30 mouse cellular contexts compared by ENCODE assay signal in the genomic region with DNA sequence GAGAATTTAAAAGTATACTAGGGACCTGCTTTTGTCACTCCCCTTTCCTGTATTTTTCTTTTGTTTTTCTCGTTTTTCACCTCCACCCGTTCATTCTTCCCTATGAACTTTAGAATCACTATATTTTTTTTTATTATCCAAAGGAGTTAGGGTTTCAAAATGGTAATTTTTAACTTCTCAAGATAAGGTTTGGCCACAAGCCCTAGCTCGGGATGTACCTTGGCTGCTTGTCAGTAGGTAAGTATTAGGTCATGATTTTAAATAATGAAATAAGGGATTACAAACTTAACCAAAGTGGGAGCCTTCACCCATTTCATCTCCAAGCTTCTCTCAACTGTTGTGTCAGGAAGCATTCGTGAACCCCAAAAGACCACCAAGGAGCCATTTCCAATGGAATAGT. TPM values are rescaled to one million over a fixed set of nuclear protein-coding genes. Genes with fewer than 3 reads are reported as not detected.
"Had no signal": no experiment of that assay in that cellular context is flagged by ENCODE, and none has a peak within 500 bp of the region (broad histone marks: within the 10 kb centered on the region; RNA-seq: fewer than 3 reads in every experiment).

No protein-coding gene starts in this region.

- H3K27me3 ChIP-seq: embryonic facial prominence, embryonic 12.5 days; embryonic facial prominence, embryonic 13.5 days; embryonic facial prominence, embryonic 15.5 days; forebrain, embryonic 12.5 days; forebrain, embryonic 13.5 days; forebrain, embryonic 15.5 days had no signal

- H3K4me1 ChIP-seq: embryonic facial prominence, embryonic 10.5 days; embryonic facial prominence, embryonic 12.5 days; embryonic facial prominence, embryonic 13.5 days; embryonic facial prominence, embryonic 15.5 days; forebrain, embryonic 10.5 days; forebrain, embryonic 12.5 days; forebrain, embryonic 13.5 days; forebrain, embryonic 15.5 days had no signal

- H3K9ac ChIP-seq: embryonic facial prominence, embryonic 12.5 days; embryonic facial prominence, embryonic 13.5 days; embryonic facial prominence, embryonic 15.5 days; forebrain, embryonic 12.5 days; forebrain, embryonic 13.5 days; forebrain, embryonic 15.5 days; forebrain, postnatal 0 days had no signal

- H3K4me2 ChIP-seq: embryonic facial prominence, embryonic 12.5 days; embryonic facial prominence, embryonic 13.5 days; embryonic facial prominence, embryonic 15.5 days; forebrain, embryonic 12.5 days; forebrain, embryonic 13.5 days; forebrain, embryonic 15.5 days had no signal

- H3K27ac ChIP-seq: embryonic facial prominence, embryonic 10.5 days; embryonic facial prominence, embryonic 12.5 days; embryonic facial prominence, embryonic 13.5 days; embryonic facial prominence, embryonic 15.5 days; forebrain, embryonic 10.5 days; forebrain, embryonic 12.5 days; forebrain, embryonic 13.5 days; forebrain, embryonic 15.5 days; gastrocnemius, adult 2 months had no signal

- ATAC-seq: forebrain, embryonic 13.5 days; forebrain, embryonic 14.5 days; forebrain, embryonic 15.5 days; forebrain, embryonic 16.5 days; forebrain, postnatal 0 days had no signal

- H3K4me3 ChIP-seq: embryonic facial prominence, embryonic 10.5 days; embryonic facial prominence, embryonic 12.5 days; embryonic facial prominence, embryonic 13.5 days; embryonic facial prominence, embryonic 15.5 days; erythroblast, embryonic 14.5 days; forebrain, embryonic 10.5 days; forebrain, embryonic 12.5 days; forebrain, embryonic 13.5 days; forebrain, embryonic 15.5 days; gastrocnemius, adult 2 months had no signal

- H3K36me3 ChIP-seq: embryonic facial prominence, embryonic 10.5 days; embryonic facial prominence, embryonic 12.5 days; embryonic facial prominence, embryonic 13.5 days; embryonic facial prominence, embryonic 15.5 days; forebrain, embryonic 10.5 days; forebrain, embryonic 12.5 days; forebrain, embryonic 15.5 days had no signal

- H3K9me3 ChIP-seq: embryonic facial prominence, embryonic 10.5 days; embryonic facial prominence, embryonic 12.5 days; embryonic facial prominence, embryonic 13.5 days; embryonic facial prominence, embryonic 15.5 days; forebrain, embryonic 12.5 days; forebrain, embryonic 13.5 days; forebrain, embryonic 15.5 days had no signal

- DNase-seq: cerebellum, adult 2 months; cerebellum, adult 8-10 months; cerebellum, adult 9-10 months; cerebellum, adult 9-11 months; cerebellum, postnatal 10 days; cerebellum, postnatal 14 days; cerebellum, postnatal 25 days; cerebellum, postnatal 36 days; embryo, embryonic 11 days; forebrain, postnatal 0 days; gastrocnemius, adult 2 months; gastrocnemius, postnatal 10 days; gastrocnemius, postnatal 14 days; gastrocnemius, postnatal 25 days; gastrocnemius, postnatal 36 days; heart, adult 11 months; heart, adult 18-20 months had no signal

RNA-seq across cellular contexts. Expression of a gene that starts 23.9 kb away (rescaled TPM):
- total RNA-seq: common myeloid progenitor, adult 5-6 weeks; granulocyte monocyte progenitor cell, adult 5-6 weeks had no signal
- polyA plus RNA-seq: erythroblast, embryonic 14.5 days had no signal
